Mouse (Mus musculus): ENCODE results near the gene Usp43.

DNA sequence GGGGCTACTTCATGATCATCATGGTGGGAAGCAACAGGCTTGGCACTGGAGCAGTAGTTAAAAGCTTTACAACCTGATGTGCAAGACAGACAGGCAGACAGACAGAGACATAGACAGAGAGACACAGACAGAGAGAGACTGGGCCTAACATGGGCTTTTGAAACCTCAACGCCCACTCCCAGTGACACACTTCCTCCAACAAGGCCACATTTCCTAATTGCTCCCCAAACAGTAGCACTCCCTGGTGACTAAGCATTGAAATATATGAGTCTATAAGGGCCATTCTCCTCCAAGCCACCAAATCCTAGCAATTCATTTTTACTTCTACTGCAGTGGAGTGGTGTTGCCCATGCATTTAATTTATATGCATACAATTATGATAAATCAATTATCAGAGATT, 82.1 kb downstream of the Usp43 start:
- TF ChIP-seq POLR2A (IDR thresholded peaks at IDR 0.05; ENCODE audit: low read depth, low read length): no peak
- TF ChIP-seq ZC3H11A (IDR thresholded peaks at IDR 0.05; ENCODE audit: low read depth, low read length): no peak
- no peak for TF ChIP-seq CTCF (conservative IDR thresholded peaks at IDR 0.05 in 1 of 2, IDR thresholded peaks at IDR 0.05 in 1 of 2; ENCODE audit: low read depth in 2 of 2, low read length in 2 of 2)
- TF ChIP-seq MAFK (IDR thresholded peaks at IDR 0.05; ENCODE audit: insufficient replicate concordance, low read length): no peak
- no peak for TF ChIP-seq EP300 (IDR thresholded peaks at IDR 0.05; ENCODE audit: low read length)
- no peak for TF ChIP-seq GABPA (IDR thresholded peaks at IDR 0.05; ENCODE audit: insufficient replicate concordance, low read depth, low read length)
- no peak for TF ChIP-seq TCF12 (IDR thresholded peaks at IDR 0.05; ENCODE audit: low read depth, low read length)
- TF ChIP-seq RCOR1 (conservative IDR thresholded peaks at IDR 0.05; ENCODE audit: low read depth, low read length): no peak
- no peak for TF ChIP-seq ZNF384 (IDR thresholded peaks at IDR 0.05; ENCODE audit: low read depth, low read length)
- TF ChIP-seq MAX (IDR thresholded peaks at IDR 0.05; ENCODE audit: low read length): no peak
- TF ChIP-seq NRF1 (IDR thresholded peaks at IDR 0.05; ENCODE audit: low read depth, low read length): no peak
- no peak for TF ChIP-seq JUN (IDR thresholded peaks at IDR 0.05; ENCODE audit: insufficient read depth, low read depth, low read length)
- no peak for TF ChIP-seq KAT2A (IDR thresholded peaks at IDR 0.05; ENCODE audit: insufficient replicate concordance, low read length)
